Mouse (Mus musculus): ENCODE results near the gene Tead4.
"Not testable (repeated sequence)": the region's sequence is repeated elsewhere in the genome, so short reads cannot be mapped to it uniquely, and the experiment has no call there.

The Tead4 gene

GRCm38 (mm10) chr6:128300134-128301001 lies at the start of gene Tead4:
Gene Tead4 (minus strand): TSS chr6:128300823.
- peak; percentile 83 to 89 for DNase-seq

DNA sequence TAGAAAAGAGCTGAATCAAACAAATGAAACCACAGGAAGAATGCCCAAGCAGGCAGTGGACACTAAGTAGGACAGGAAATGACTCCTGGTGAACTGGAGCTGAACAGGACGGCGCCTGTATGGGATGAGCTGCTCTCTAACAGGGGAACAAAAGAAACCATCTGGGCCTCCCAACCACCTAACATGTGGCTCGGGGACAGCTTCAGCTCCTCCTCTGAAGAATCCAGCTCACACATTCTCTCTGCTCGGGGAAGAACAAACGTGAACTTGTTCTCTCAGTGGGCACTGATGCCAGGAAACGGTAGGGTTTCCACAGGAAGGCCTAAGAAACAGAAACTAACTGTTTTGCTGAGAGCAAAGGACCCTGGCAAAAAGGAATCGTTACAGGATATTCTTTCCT lies 49.1 kb upstream of the Tead4 start:
- DNase-seq: no peak

DNA sequence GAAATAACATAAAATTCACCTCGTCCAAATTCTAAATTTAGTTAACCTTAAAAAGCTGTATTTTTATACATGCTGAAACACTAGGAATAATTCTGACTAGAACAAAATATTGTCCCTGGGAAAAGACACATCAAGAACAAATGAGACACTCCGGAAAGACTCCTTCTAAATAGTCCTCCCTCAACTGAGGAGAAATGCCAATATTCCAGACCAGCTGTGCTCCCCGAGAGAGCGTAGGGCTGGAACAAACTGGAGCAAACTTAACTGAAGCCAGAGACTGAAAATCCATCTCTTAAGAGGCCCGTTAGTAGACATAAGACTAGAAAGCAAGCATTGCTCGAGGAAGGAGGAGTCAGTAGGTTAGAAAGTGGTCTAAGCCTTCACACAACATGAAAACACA lies 46.2 kb upstream of the Tead4 start:
- no peak for DNase-seq

DNA sequence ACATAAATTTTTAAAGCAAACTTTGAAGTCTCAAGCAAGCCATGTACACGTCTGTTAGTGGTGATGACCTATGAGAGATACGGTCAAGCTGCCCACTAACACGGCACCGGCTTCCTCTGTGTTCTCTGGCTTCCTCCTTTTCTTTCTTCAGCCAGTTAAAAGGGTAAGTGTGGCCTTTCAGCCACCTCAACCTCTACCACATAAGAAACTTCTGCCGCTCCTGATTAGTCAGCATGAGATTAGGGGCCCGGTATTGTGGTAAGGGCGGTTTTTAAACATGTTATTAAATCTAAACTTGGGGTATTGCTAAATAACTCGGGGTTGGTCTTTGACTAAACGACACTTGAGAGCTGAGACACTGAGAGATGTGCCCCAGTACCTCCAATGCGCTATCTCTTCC lies 45.0 kb upstream of the Tead4 start:
- no peak for DNase-seq

GRCm38 (mm10) chr6:128341956-128342723 lies 41.5 kb upstream of the Tead4 start:
- no peak for DNase-seq

DNA sequence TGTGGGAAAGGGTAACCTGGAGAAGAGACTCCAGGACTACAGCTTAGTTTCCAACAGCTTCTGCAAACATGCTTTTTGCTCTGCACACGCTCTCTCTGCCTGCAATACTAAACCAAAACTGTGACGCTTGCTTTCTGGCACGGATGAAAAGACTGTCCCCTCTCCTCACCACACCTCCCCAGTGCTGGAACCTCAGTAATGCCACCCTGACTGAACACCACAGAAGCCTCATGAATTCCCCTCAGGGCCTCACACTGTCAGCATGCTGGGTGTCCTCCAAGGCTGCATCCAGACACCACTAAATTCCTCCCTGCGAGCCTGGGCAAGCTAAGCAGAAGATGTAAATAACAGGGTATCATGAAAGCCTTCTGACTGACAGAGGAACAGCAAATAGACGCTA lies 38.3 kb upstream of the Tead4 start:
- DNase-seq: no peak

- DNase-seq: no peak
Observed at GRCm38 (mm10) chr6:128337467-128337866, 36.8 kb upstream of the Tead4 start.

DNA sequence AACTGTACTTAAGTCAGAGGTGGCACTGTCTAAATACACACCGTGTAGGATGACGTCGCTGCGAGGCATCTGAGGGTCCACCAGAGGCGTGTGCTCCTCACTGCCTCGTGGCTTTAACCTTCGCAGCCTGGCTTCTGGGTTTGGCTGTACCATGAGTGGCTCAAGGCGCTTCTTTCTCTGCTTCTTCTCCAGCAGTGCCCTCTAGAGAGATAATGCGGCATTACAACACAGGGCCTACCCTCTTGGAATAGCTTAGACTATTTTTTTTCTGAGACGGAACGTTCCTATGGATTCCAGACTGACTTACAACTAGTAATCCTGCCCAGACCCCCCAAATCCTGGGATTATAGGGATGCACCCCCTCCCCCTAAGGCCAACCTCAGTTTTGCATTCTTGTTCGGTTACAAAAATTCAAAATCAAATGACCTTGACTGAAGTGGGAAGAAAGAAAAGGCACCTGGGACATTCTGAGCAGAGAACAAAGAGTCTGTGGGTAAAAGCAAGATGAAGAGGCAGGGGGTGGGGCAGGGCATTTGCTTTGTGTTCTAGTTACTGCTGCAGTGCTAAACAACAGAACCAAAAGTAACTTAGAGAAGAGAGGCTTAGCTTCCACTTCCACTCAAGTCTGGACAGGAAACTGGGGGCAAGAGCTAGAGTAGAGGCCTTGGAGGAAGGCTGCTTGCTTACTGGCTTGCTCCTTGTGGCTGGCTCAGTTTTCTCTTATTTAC lies 33.9 kb upstream of the Tead4 start:
- peak; percentile 88 to 89 for DNase-seq

DNA sequence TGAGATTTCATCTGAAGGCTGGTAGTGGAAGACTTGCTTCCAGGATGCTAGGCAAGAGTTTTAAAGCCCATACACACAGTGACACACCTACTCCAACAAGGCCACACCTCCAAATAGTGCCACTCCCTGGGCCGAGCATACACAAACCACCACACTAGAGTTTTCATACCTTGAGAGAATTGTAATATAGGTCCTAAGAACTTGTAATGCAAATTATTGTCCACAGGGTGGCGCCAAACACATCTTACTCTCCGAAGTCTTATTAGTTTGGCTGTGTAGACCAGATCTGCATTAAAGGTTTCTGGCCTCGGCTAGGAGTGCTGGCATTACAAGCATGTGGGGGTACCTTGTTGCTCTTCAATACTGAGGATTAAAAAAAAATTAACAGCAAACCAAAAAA lies 17.7 kb upstream of the Tead4 start:
- peak; percentile 60 to 72 for DNase-seq

DNA sequence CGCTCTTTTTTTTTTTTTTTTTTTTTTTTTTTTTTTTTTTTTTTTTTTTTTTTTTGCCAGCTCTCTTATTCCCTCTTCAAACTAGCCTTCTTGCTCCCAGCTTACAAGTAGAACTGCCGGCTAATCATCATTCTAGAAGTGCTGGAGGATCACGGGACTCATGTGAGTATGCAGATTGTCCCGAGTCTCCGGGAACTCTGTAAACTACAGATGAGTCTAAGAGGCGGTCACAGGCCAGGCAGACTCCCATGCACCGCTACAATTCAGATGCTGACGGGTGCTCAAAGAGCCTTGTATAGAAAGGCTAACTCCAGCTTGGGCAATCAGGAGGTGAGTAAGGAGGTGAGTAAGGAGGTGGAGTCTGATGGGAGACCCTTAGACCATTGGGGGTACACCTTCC lies 15.0 kb upstream of the Tead4 start:
- no peak for DNase-seq

DNA sequence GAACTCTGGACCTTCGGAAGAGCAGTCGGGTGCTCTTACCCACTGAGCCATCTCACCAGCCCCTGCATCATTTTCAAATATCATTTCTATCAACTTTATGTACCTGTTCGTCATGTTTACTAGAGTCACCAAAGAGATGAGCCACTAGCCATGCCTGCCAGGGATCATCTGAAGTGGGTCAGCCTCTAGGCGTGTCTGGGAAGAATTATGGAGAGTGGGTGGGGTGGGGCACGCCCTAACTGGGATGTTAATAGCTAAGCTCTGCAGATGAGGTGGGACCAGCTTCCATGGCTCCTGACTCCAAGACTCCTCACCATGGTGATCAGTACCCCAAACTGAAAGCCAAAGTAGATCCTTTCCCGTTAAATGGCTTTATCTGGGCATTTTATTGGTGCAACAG lies 14.2 kb upstream of the Tead4 start:
- DNase-seq: no peak

DNA sequence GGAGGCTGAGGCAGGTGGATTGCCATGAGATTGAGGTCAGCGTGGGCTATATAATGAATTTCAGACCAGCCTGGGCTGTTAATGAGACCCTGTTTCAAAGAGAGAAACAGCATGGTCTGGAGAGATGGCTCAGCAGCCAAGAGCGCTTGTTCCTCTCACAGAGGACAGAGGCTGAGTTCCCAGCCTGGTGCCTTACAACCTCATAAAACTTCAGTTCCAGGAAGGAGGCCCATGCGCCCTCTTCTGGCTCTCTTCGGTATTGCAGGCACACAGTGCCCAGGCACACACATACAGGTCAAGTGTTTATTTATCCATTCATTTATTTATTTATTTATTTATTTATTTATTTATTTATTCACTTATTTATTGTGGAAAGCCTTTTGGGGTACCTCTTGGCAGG lies 7.7 kb upstream of the Tead4 start:
- DNase-seq: peak; percentile 79 to 81

DNA sequence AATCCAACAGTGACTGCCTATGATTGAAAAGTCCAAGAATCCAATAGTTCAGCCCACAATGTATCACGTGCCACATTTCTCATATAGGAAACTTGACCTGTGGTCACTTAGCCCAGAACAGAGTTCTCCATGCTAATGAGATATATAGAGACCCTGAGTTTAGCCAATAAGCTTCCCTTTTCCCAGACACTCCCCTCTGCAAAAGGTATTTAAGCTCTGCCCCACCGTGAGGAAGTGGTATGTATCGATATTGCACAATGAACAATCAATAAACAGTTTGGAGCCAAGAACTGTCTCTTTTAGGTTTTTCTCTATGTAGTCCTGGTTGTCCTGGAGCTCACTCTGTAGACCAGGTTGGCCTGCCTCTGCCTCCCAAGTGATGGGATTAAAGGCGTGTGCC lies 4.2 kb upstream of the Tead4 start:
- no peak for DNase-seq

GRCm38 (mm10) chr6:128302640-128303039 lies 2.0 kb upstream of the Tead4 start:
- DNase-seq: not testable (repeated sequence)

DNA sequence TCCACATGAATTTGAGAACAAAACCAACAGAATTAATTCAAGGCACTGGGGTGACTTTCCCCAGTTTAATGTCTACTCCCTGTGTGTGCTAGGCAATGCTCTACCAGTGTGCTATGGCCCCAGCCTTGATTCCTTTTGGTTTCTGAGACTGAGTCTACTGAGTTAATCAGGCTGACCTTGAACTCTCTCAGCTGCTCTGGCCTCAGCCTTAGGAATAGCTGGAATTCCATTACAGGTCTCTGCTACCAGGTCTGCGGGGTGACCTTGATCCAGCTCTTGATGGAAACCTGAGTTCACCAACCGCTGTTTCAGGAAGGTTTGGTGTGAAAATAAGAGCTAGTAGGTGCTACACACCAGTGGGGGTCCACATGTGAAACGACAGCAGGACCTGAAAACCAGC lies 1.3 kb upstream of the Tead4 start:
- DNase-seq: no peak

GRCm38 (mm10) chr6:128301458-128301857 lies 835 bp upstream of the Tead4 start:
- no peak for DNase-seq

DNA sequence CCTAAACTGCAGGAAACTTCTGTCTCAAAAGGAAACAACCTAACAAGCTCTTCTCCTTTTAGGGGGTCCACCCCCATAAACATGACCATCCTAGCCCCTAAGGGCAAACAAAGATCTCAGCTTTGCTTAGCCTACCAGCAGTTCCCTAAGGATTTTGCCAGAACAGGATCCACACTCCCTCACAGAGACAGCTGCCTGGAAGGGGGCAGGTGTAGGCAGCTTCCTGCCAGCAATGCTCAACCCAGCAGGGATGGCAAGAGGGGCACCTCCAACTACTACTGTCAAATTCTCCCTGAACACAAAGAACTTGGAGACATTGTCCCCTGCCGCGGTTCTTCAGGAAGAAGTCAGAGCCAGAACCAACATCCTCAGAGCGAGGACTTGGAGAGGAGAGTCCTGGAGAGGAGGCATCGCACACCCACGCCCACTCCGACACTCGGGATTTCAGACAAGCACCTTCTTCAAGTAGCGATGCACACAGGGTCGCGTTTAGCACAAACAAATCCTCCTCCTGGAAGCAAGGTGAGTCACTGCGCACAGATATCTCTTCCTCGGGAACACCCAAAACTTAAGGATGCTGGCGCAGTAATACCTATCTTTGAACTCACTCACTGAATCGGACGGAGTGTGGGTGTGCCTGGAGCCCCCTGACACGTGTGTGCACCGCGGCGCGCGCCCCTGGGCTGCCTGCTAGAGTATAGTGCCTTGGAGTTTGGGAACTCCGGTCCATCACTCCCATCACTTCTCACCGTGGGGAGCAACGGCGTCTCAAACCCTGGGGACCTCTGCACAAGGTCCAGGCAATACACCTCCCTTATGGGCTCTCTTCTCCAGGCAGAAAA lies 1.1 kb downstream of the Tead4 start:
- DNase-seq: no peak

DNA sequence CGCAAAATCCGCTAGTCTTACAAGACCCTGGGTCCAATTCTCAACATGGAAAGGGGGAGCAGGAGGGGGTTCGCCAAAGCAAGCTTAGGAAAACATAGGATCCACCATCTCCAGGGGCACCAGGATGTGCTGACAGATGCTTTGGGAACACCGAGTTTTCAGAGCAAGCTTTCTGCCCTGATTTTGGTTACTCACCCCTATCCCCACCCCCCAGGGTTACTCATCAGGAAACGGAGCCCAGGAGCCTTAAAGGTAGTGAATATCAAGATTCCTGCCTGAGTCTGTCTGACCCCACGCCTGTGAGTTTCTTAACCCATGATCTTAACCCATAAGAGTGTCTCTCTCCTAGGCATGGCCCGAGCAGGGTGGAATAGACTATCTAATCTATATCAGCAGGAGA lies 2.4 kb downstream of the Tead4 start:
- DNase-seq: no peak

- DNase-seq: no peak
Observed at GRCm38 (mm10) chr6:128296750-128297393, 3.8 kb downstream of the Tead4 start.

DNA sequence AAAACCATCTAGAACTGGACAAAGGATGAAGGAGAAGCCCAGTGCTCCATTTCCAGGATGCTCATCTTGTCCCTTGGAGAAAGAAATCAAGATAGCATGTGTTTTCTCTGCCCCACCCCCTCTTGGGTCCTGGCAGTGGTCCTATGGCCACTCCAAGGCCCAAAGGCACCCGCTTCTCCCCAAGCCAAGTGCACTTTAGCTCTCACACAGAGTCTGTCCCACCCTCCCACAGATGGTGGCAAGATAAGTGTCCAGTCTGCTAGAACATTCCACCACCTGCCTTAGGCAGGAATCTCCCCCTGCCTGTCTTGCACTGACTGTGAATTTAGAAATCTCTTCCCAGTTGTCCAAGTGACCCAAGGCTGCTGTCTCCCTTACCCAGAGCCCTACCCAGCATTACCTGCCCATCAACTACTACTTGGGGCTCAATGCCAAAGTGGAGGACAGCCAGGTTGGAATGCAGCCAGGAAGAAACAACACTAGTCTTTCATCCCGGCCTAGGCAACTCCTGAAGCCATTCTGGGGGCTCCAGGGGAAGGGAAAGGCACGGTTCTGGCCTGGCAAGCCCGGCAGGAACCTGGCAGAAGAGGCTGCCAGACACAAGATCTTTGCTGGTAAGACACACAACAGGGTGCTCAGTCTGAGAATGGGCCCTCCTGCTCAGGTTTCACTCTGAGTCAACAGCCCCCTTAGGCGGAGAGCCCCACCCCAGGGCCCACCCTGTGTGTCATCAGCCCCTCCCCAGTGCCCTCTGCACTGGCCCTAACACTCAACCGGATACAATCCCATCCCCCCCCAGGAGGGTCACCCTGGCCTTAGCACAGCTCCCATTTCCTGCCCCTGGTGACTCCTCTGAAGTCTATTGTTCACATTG lies 4.5 kb downstream of the Tead4 start:
- DNase-seq: peak; percentile 60 to 69

- DNase-seq: no peak
Observed at GRCm38 (mm10) chr6:128291284-128291683, 9.3 kb downstream of the Tead4 start.

Data from kidney, postnatal 4 days (tissue).